Mouse (Mus musculus) CH12.LX (cell line): ENCODE measurements around the gene Ncapg2.

Source experiments
- CTCF ChIP-seq, 2 experiments: IDR thresholded peaks in 1 of 2; conservative IDR thresholded peaks in 1 of 2; 2 replicates each; pipeline ENCODE4 v1.5.1; 2011 to 2012; ENCODE audit warnings: low read depth in 2 of 2, low read length in 2 of 2, improper control_type of control experiment in 1 of 2, inconsistent platforms in 1 of 2, mild to moderate bottlenecking in 1 of 2, moderate library complexity in 1 of 2
- EP300 ChIP-seq: IDR thresholded peaks from 2 replicates; pipeline ENCODE4 v1.6.1; 2011; ENCODE audit warnings: low read length, improper control_type of control experiment
- NELFE ChIP-seq: IDR thresholded peaks from 2 replicates; pipeline ENCODE4 v1.6.1; 2011; ENCODE audit warnings: low read depth, low read length, improper control_type of control experiment
- POLR2A ChIP-seq: IDR thresholded peaks from 2 replicates; pipeline ENCODE4 v1.6.1; 2011; ENCODE audit warnings: low read depth, mild to moderate bottlenecking, improper control_type of control experiment, low read length
- ZC3H11A ChIP-seq: IDR thresholded peaks from 2 replicates; pipeline ENCODE4 v1.6.1; 2012; ENCODE audit warnings: low read depth, mild to moderate bottlenecking, inconsistent platforms, low read length, improper control_type of control experiment

- TF ChIP-seq NELFE, result no peak
- TF ChIP-seq CTCF (conservative IDR thresholded peaks at IDR 0.05 in 1 of 2, IDR thresholded peaks at IDR 0.05 in 1 of 2; ENCODE audit: low read depth in 2 of 2, low read length in 2 of 2), result no peak
- no peak for TF ChIP-seq ZC3H11A
- TF ChIP-seq POLR2A, result no peak
- no peak for TF ChIP-seq EP300
These were observed 61.8 kb downstream of the Ncapg2 start for GRCm38 (mm10) chr12:116467030-116467429.
